ENCODE assay signal across 11 mouse cellular contexts in genomic region chr5:117109522-117109921, GRCm38 (mm10). TPM values are rescaled to one million over a fixed set of nuclear protein-coding genes. Genes with fewer than 3 reads are reported as not detected.
DNase-seq lines count a peak whose midpoint lies in the region; ATAC-seq and TF ChIP-seq lines count a peak whose summit lies in the region.
"Had no signal": no experiment of that assay in that cellular context is flagged by ENCODE, and none has a peak within 500 bp of the region (broad histone marks: within the 10 kb centered on the region; RNA-seq: fewer than 3 reads in every experiment).

No protein-coding gene starts in this region.

- H3K4me1 ChIP-seq in cortical plate, adult 2 months (ENCODE audit: control insufficient read depth, insufficient read depth, low read length) = no peaks in the 10 kb centered on the region

- TF ChIP-seq CTCF in layer of hippocampus, adult 2 months (conservative IDR thresholded peaks at IDR 0.05) = peak; percentile 72
- TF ChIP-seq CTCF in cortical plate, adult 2 months (IDR thresholded peaks at IDR 0.05; ENCODE audit: extremely low read depth, insufficient read depth, low read length) = peak; percentile 39

- peak; percentile 40 for DNase-seq in adrenal gland, postnatal 10 days
- DNase-seq in adrenal gland, adult 2 months = no peak
- no peak for DNase-seq in layer of hippocampus, adult 2 months (ENCODE audit: low spot score in 2 of 2)
- DNase-seq in layer of hippocampus, adult 11-12 months (ENCODE audit: low spot score) = no peak
- DNase-seq in 416B (ENCODE audit: low read depth) = peak; percentile 31
- DNase-seq in urinary bladder, postnatal 4 days (ENCODE audit: low spot score in 2 of 2) = no peak

- no peak overlapping the region for H3K4me3 ChIP-seq in layer of hippocampus, adult 2 months
- no peak overlapping the region for H3K4me3 ChIP-seq in cortical plate, adult 2 months (ENCODE audit: insufficient read depth, low read length)
- H3K4me3 ChIP-seq: forebrain, embryonic 15.5 days; neural tube, embryonic 13.5 days had no signal

- no peak for TF ChIP-seq POLR2A in cortical plate, adult 2 months (IDR thresholded peaks at IDR 0.05; ENCODE audit: extremely low read depth, insufficient read depth, low read length)

- ATAC-seq in erythroid progenitor cell, adult 5-6 weeks (replicated peaks; ENCODE audit: low FRiP score, poor library complexity, severe bottlenecking) = no peak
- ATAC-seq: forebrain, embryonic 15.5 days had no signal

- H3K27ac ChIP-seq in layer of hippocampus, adult 2 months = no peak overlapping the region
- H3K27ac ChIP-seq in cortical plate, adult 2 months (ENCODE audit: insufficient read depth, low read length) = no peak overlapping the region
- H3K27ac ChIP-seq: forebrain, embryonic 15.5 days; macrophage; neural tube, embryonic 13.5 days had no signal

RNA-seq across cellular contexts. Expression of gene Suds3, which starts 6.4 kb away (rescaled TPM):
- total RNA-seq in adrenal gland, postnatal 10 days (2021) = 100 to 1,000 TPM; 100 to 109 TPM
- 100 to 1,000 TPM; 106 to 144 TPM for total RNA-seq in adrenal gland, adult 2 months (2021)
- polyA plus RNA-seq in adrenal gland, adult 2 months (2012; rRNA removed) = 61.5 and 68.0 TPM in 2 replicates
- total RNA-seq in layer of hippocampus, adult 2 months (2021) = 100 to 1,000 TPM; 112 to 130 TPM
- 110 and 129 TPM in 2 replicates for polyA plus RNA-seq in cortical plate, adult 2 months (2012; rRNA removed)
- total RNA-seq in erythroid progenitor cell, adult 5-6 weeks (2015; ENCODE audit: low replicate concordance) = 23.5 and 31.7 TPM in 2 replicates
- total RNA-seq in erythroid progenitor cell, adult 5-6 weeks (2017; ENCODE audit: low replicate concordance) = 62.6 and 70.5 TPM in 2 replicates

RNA-seq across cellular contexts. Expression of gene Taok3, which starts 10.4 kb away (rescaled TPM):
- total RNA-seq in adrenal gland, postnatal 10 days (2021) = 10 to 100 TPM; 26.0 to 29.3 TPM
- 10 to 100 TPM; 30.9 to 36.0 TPM for total RNA-seq in adrenal gland, adult 2 months (2021)
- polyA plus RNA-seq in adrenal gland, adult 2 months (2012; rRNA removed) = 5.4 and 9.0 TPM in 2 replicates
- total RNA-seq in layer of hippocampus, adult 2 months (2021) = 10 to 100 TPM; 57.0 to 60.8 TPM
- 40.6 and 45.7 TPM in 2 replicates for polyA plus RNA-seq in cortical plate, adult 2 months (2012; rRNA removed)
- total RNA-seq in erythroid progenitor cell, adult 5-6 weeks (2015; ENCODE audit: low replicate concordance) = 53.7 and 55.1 TPM in 2 replicates
- 48.5 and 60.2 TPM in 2 replicates for total RNA-seq in erythroid progenitor cell, adult 5-6 weeks (2017; ENCODE audit: low replicate concordance)

Comparison
In these comparisons a context has a peak if more than half of its experiments do, and no peak if none do; other contexts are left out.
1. DNase-seq: peak in adrenal gland, postnatal 10 days (single experiment) and 416B (single experiment); none in adrenal gland, adult 2 months (single experiment), layer of hippocampus, adult 2 months (0 of 2), layer of hippocampus, adult 11-12 months (single experiment) and urinary bladder, postnatal 4 days (0 of 2).